Mouse (Mus musculus) ovary, adult 18-20 months (tissue): Measurements from ENCODE around the gene Abcc3.
"Not testable (repeated sequence)": the region's sequence is repeated elsewhere in the genome, so short reads cannot be mapped to it uniquely, and the experiment has no call there.

Source experiments
- DNase-seq: peaks from one replicate; pipeline ENCODE4 v3.0.0; 2022; ENCODE audit warnings: low spot score, mixed read lengths

The Abcc3 gene

DNA sequence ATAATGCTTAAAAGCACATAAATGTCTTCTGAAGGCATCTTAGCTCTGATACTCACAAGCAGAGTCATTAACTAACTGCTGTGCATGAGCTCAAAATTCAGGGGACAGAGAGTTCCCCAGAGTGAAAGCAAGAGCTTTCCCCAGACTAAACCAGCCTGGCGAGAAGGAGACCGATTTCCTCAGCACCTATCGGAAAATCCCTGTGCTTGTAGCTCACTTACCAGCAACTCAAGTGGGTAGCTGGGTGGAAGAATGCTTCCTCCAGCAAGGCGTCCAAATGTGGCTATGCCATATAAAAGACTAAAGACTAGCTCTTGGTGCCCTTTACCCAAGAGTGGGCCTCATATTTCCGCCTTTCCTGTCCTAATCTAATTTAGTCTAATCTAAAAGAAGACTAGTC is 9.9 kb upstream of the Abcc3 start:
- DNase-seq, result no peak

DNA sequence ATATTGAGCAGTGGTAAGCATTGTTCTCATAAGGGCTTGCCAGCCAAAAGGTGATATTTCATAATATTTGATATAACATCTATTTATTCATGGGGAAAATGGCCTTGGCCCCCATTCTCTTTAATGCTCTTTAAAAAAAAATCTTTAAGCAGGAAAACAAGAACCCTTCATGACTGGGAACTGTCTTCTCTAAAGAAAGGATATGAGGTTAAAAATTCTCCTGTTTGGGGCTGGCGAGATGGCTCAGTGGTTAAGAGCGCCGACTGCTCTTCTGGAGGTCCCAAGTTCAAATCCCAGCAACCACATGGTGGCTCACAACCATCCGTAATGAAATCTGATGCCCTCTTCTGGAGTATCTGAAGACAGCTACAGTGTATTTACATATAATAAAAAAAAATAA is 9.2 kb upstream of the Abcc3 start:
- not testable (repeated sequence) for DNase-seq

DNA sequence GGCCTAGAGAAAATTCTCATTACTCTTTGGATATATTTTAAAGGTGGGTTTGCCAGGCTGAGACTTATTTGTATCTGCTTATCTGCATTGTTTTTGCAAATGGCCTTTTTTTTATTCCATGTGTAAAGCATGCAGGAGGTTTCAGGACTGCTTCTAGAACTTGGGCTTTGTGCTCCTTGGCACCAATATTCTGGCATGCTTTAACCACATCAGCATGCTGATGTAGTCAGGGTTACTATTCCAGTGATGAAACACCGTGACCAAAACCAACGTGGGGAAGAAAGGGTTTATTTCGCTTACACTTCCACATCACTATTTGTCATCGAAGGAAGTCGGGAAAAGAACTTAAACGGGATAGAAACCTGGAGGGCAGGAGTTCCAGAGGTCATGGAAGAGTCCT is 8.2 kb upstream of the Abcc3 start:
- DNase-seq, result no peak

DNA sequence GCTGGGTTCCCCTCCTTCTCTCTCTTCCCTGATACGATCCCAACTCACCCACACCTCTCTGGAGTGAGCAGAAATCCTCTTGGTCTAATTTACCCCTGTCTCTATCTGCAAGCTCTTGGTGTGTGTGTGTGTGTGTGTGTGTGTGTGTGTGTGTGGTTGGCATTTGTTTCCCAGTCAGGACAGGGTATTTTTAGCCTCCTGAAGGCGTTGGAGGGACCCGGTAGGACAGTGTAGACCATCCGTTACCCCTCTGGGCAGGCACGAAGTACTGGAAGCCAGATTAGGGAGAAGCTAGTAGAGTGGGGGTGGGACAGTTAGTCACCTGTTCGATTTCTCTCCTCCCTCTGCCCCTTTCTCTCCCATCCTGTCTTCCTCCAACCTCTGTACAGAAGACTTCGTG is 1.3 kb upstream of the Abcc3 start:
- DNase-seq, result no peak

DNA sequence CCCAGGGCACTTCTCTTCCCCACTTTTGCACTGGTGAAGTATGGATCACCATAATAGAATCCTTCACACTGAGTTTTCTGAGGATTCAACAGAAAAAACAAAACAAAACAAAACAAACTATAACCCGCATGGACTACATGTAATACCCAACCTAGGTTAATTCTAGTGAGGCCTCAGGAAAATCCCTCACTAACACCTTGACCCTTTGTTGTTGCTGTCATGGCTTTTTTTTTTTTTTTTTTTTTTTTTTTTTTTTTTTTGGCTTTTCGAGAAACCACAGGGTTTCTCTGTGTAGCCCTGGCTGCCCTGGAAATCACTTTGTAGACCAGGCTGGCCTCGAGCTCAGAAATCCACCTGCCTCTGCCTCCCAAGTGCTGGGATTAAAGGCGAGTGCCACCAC is 693 bp upstream of the Abcc3 start:
- not testable (repeated sequence) for DNase-seq

DNA sequence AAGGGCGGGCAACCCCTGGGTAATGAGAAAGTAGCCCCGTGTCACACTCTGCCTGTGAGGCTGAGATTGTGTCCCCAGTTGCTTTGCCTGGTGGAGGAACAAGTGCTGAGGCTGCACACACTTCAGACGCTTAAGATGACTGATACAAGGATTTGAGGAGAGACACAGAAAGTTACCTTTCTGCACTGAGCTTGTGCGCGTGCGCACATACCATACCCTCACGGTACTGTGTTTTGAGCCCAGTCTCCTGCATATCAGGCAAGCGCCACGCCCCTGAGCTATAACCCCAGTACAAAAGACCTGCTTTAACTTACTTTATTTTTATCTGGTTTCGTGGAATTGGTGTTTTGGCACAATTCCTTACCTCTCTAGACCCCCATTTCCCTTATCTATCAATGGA is 1.1 kb downstream of the Abcc3 start:
- no peak for DNase-seq

DNA sequence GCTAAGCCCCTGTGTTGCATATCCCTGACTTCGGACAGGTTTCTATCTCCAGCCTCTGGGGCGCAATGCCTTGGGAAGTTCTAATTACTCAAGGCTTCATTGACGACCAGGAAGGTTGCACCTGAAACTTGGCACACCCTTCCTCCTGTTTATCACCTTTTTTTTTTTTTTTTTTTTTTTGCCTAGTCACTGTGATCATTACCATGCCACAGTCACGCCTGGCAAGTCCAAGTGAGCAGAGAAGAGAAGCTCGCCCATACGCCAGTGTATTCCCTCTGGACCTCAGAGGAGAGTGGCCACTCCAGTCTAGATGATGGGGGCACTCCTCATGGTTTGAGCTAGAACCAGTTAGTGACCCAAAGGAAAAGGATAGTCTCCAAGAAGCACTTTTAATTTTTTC is 2.0 kb downstream of the Abcc3 start:
- DNase-seq, result no peak

DNA sequence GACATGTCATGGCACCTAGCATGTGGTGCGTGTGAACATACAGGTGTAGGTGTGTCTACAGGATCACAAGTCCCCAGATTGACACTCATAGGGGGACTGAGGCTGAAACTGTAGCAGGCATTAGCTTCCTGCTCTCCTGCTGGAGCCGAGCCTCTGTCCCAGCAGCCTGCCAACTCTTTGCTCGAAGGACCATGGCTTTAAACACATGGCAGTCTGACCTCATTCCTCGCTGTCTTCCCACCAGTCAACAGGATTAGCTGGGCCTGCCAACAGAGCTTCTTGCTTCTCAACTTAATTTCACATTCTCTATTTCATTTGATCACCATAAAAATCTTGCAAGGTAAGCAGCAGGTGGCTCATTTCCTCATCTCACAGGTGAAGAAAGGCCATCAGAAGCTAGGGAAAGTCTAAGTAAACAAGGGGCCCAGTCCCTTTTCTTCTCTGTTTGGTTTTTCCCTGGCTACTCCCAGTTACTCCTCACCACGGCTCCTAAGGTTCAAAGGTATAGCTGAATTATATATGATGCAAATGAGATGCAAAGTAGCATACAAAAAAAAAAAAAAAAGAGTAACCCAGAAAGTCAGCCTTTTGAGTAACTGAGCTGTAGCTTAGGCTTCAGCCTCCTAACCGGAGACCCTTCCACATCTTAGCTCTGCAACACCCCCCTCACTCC is 2.9 kb downstream of the Abcc3 start:
- no peak for DNase-seq

DNA sequence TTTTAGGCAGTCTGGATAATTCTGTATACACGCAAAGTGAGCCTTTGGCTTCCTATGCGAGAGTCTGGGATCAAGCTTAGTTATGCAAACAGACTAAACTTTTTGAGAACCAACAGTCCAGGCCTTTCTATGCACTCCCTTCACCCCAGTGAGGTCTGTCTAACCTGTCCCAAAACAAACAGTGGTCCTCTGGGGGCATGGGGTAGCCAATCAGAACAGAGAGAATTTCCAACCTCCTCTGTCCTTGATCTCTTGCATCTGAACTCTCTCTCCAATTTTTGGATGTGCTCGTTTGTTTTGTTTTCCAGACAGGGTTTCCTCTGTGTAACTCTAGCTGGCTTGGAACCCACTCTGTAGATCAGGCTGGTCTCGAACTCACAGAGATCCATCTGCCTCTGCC is 3.8 kb downstream of the Abcc3 start:
- no peak for DNase-seq

DNA sequence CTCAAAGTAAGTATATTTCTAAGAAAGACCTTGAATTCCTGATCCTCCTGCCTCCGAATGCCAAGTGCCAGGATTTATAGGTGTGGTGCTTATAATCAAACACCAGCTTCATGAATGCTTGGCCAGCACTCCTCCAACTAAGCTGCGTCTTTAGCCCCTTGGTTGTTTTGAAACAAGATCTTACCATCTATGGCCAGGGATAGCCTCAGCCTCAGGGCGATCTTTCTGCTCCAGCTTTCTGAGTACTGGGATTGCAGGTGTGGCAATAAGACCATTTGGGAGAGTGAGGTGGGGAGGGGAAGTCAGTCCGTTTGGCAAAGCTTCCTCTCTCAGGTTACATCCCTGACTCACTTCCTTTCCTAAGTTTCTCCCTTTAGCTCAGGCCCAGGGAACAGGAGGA is 5.0 kb downstream of the Abcc3 start:
- DNase-seq, result no peak

DNA sequence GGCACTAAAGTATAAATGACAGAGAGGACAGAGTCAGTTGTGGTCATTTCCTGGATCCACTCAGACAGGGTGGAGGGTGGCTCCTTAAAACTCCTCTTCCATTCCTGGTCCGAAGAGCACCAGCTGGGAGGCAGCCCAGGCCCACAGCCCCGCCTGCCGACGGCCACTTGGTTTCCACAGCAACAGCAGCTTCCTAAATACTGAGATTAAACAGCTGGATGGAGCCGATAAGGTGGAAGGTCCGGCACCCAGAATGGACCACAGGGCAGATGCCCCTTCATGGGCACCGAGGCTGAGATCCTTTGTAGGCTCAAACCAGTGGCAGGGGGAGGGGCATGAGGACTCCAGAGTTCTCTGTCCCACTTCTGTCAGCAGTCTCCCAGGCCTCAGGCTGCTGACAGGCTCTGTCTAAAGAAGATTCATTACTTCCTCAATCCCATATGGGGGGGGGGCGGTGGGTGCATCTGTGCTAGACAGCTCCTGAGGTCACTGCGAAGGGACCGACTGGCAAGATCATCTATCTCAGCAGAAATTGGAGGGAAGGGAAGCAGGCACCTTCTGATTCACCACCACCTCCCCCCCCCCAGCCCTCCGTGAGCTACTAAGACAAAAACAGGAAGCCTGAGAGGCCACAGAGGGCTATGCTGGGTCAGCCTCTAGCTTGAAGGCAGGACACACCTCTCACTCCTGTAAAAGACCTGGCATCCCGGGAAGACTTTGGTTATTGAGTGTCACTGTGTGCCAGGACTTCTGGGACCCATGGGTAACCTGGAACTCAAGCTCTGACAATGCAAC is 6.6 kb downstream of the Abcc3 start:
- DNase-seq, result no peak

DNA sequence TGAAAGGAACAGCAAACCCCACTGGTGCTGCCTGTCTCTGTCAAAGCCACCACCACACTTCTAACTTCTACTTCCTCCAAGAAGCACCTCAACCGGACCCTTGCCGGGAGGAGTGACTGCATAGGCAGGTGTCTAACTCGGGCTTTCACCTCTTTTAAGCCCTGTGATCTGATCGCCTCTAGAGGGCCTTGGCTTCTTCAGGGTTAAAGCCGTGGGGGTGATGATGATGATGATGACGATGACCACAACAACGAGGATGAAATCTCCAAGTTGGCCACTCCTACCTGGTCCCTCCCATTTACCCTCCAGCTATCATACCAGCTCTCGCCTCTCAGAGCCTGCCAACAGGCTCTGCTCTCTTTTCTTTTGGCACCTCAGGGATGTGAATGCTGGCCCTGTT is 13.1 kb downstream of the Abcc3 start:
- no peak for DNase-seq

DNA sequence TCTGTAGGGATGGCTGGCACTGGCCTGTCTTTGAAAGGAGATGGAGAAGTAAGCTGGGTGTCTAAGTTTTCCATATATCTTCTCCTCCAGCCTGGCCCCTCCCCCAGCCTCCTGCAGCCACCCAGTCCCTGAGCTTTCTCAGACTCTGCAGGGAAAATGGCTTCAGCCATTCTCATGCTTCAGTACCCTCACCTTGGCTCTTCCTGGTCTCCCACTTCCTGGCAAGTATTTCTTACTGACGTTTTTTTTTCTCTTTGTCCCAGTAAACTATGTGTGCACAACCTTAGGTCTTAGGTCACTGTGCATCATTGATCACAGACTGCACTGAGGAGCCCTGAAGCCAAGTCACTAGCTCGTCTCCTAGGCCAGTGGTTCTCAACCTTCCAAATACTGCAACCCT is 13.7 kb downstream of the Abcc3 start:
- no peak for DNase-seq

DNA sequence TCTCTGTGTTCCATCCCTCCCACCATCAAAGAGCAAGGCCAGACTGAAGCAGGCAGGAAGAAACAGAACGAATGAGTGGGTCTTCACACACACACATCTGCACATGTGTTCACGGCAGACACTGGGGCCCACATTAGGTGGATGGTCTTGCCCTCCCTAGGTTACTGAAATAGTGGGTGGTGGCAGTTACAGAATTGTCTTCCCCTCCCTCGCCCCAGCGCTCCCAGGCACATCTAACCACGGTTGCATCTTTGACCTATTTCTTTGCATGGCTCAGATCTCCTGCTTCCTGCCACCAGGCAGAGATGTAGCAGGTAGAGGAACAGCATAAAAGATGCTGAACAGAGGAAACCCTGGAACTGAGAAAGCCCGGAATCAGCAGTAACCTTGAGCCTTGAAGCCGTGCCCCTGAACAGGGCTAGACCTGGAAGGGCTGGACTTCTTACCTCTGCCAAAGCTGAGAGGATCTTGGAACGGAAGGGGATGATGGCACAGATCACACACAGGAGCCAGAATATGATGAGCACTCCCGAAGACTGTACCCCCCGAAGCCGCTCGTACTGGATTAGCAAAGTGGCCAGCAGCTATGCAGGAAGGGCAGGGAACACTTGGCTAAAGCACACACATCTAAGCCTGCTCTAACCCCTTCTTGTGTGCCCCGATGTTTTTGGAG is 18.4 kb downstream of the Abcc3 start:
- no peak for DNase-seq

DNA sequence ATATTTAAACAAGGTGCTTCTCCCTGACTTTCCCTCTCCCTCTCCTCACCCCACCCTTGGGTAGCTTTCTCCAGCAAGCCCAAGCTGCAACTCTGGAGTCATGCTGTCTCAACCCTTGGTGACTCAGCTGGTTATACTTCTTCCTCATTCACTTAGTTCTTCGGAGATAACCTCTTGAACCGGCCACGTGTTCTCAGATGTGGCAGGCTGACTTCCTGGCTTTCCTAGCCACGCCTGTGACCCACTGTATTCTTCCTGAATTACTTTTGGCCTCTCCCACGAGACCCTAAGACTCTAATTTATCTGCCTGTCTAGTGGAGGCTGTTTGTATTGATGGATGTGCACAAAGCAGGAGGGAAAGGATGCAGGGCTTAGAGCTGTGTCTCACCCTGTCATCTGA is 22.0 kb downstream of the Abcc3 start:
- DNase-seq, result no peak

DNA sequence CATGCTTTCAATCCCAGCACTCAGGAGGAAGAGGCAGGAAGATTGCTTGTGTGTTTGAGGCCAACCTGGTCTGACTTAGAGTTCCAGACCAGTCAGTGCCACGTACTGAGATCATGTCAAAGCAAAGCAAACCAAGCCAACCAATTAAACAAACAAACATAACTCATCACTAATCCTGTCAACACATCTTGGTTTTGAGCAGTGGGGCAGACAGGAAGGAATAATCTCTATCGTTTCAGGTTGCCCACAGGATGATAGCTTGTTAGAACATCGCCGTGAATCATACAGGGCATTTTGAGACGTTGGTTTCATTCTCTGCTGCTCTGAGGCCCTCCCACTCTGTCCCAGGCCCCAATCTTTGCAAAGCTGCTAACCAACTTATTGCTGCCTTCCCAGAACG is 22.8 kb downstream of the Abcc3 start:
- no peak for DNase-seq

DNA sequence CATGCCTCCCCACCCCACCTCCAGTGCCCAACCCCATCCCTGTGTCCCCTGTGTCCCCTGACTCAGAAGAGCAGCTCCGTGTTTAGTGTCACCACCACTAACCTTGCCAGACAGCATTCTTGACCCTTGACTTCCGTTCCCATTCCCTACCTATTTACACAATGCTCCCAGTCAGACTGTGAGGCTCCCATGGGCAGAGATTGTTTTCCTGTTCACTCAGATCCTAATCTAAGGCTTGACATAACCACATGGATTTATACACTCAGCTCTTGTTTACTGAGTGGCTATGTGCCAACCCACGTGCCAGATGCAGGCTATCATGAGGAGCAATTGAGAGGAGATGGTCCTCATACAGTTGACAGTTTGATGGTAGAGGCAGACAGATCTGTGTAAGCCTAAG is 27.5 kb downstream of the Abcc3 start:
- no peak for DNase-seq

DNA sequence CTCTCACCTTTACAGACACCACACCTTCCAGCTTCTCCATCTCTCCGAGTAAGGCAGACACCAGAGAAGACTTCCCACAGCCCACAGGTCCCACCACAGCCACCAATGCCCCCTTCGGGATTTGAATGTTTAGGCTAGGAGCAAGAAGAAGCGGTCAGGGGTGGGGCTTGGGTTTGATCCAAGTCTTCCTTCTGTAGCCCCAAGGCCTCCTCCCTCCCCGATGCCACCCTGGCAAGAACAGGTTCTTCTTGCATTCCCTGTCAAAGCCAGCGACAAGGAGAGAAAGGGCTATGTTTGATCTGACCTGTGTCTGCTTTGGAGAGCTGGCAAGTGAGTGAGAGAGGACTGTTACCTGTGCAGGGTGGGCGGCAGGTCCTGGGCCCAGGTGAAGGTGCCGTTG is 29.1 kb downstream of the Abcc3 start:
- peak; percentile 38 for DNase-seq

DNA sequence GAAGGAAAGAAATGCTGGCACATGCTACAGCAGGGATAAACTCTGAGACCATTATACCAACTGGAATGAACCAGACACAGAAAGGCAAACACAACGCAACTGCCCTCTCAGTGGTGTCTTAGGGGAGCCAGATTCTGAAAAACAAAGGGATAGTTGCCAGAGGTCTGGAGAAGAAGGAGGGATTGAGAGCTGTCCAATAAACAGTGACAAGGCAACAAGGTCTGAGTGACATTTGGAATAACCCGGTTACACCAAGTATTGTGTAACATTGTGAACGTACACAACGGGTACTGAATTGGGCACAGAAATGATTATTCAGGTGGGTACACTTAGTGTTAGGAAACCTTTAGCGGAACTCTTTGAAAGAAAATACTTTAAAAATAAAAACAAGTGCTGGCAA is 30.7 kb downstream of the Abcc3 start:
- DNase-seq, result no peak

DNA sequence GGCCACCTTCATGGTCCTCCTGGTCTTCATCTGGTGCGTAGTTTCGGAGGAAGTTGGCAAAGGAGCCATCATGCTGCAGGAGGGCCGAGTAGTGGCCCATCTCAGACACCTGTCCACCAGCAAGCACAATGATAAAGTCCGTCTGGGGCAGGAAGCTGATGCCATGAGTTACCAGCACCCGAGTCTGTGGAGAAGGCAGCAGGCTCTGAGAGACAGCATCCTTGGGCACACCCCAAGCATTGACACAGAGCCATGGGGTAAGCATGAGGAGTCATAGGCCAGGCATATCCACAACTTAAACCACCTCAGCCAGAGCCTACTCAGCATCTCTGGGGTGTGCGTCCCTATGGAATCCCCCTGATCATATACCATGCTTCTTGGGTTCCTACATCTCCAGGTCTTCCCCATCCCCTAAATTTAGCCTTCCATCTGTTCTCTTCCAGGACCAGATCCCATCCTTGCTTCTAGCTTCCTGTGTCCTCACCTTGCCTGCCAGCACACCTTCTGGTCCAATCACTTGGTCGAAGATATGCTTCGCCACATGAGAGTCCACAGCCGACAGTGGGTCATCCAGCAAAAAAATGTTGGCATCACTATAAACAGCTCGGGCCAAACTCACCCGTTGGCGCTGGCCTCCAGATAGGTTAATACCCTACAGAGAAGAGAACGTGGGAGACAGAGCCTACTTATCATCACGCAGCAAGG is 31.5 kb downstream of the Abcc3 start:
- no peak for DNase-seq

DNA sequence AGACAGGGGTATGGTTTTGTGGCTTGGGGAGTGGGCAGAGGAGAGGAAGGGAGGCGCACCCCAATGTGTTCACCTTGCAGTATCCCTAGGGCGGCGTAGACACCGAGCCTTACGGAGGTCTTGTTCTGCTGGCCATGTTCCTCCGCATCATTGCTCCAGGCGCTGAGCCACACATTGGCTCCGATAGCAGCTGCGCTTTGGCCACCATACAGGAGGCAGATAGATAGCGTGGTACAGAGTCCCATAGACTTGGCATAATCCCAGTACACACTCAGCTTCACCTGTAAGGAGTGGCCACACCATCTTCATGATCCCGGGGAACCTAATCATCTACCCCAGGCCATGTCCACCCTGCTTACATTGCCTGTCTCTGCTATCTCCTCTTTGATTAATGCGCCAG is 33.6 kb downstream of the Abcc3 start:
- DNase-seq, result no peak

DNA sequence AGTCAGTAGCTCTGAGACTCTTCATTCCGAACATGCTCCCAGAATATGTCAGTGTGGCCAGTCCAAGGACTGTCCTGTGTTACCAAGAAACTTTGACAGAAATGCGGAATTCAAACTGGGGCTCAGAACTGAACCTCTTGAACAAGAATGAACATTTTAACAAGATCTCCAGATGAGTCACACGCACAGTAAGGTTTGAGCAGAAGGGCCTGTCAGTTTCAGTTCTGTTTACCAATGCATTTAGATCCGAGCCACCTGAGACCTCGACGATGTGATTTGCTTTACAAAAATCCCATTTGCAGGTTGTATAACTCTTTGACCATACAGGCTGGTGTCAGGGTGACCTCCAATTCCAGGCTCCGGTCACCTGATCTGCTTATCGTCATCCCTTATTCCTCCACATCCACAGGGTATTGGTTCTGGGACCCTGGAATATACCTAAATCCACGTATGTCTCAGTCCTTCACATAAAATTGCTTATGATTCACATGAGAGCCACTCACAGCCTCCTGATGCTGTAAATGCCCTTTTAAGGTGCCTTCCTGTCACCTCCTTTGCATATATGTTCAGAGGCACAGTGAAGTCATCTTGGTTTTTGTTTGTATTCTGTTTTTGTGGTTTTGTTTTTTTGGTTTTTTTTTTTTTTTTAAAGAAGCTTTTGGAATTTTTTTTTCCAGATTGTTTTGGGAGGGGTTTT is 37.1 kb downstream of the Abcc3 start:
- DNase-seq, result no peak
